Mouse (Mus musculus): ENCODE measurements around the gene Helz.

Helz gene

GRCm38 (mm10) chr11:107721057-107721456 lies 173.3 kb downstream of the Helz start:
- no peak for DNase-seq (ENCODE audit: low spot score in 2 of 2)

- no peak for DNase-seq (ENCODE audit: low spot score in 2 of 2)
These were observed 176.9 kb downstream of the Helz start for GRCm38 (mm10) chr11:107724603-107725002.

DNA sequence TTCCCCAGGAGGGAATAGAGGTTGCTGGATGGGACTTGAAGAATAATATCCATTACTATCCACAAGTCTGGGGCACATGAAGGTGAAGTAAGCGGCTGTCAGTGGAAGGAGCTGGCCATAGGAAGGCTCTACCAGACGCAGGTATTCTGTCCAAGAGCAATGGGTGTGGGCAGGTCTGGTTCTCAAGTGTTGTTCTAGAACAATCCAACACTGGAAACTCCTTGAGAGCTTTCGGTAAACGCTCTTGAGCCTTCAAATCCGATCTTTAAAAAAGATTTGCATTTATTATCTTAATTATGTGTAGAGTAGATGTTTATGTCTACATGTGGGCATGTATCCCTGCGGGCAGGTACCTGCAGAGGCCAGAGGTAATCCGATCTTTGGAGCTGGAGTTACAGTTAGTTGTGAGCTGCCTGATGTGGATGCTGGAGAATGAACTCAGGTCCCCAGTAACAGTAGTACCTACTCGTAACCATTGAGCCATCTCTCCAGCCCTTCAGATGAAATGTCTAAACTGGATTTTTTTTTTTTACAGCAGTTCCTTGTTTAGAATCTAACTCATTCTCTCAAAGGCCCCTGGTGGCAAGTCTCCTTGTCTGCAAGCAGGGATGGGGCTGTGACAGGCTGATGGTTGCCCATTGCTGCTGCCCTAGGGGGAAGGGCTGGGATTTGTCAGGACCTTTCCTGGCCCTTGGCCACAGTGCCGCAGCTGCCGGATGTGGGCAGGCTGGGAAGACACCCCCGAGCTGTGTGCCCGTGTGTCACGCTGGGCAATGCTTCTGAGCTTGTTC lies 180.5 kb downstream of the Helz start:
- DNase-seq (ENCODE audit: low spot score in 2 of 2): no peak

DNA sequence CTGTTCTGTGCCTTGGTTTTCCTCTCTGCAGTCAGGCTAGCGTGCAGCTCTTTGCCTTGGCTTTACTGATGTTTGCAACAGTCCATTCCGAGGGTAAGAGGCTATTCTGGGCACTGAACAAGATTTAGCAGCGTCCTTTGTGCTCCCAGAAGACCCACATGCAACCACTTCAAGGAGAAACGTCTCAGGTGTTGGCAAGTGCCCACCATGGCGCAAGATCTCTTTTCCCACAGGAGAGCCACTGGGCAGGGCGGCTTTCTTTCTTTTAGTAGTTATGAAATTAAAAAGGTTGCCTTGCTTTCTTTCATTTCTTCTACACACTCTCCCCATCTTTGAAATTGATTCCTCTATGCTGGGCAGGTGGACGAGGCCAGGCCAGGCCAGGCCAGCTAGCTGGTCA lies 181.4 kb downstream of the Helz start:
- no peak for DNase-seq (ENCODE audit: low spot score in 2 of 2)

DNA sequence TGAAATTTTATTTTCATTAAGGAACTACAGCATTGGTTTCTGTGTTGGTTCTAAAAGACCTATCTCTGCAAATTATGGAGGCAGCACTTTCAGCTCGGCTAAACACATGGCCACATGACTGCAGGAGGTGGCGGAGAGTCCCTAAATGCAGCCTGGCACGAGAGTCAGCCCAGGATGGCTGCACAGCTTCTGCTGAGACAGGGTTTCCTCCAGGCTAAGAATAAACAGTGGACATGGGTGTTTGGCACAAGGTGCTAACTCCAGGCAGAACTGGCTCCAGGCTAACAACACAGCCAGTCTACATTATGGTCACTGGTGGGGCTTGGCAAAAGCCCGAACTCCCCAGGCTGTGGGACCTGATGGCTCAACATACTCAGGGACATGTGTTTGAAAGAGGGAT lies 183.2 kb downstream of the Helz start:
- no peak for DNase-seq (ENCODE audit: low spot score in 2 of 2)

- DNase-seq (ENCODE audit: low spot score in 2 of 2): no peak
These were observed 183.8 kb downstream of the Helz start for GRCm38 (mm10) chr11:107731498-107731897.

DNA sequence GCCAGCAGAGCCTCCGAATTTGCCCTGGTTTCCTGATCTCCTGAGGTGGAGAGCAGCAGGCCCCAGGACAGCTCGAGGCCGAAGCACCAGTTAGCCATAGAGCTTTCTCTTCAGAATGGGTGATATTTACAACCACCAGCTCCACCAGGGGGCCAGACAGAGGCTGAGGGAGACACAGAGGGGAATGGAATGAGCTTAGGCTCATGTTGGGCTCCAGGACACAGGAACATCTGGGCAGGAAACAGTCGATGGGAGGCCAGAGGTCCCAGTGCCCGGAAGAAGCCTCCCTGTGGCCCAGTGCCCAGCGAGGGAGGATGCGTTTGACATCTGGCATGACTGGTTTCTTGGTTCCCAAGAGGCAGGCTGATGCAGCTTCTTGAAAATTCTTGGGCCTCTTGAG lies 186.4 kb downstream of the Helz start:
- DNase-seq (ENCODE audit: low spot score in 2 of 2): no peak

DNA sequence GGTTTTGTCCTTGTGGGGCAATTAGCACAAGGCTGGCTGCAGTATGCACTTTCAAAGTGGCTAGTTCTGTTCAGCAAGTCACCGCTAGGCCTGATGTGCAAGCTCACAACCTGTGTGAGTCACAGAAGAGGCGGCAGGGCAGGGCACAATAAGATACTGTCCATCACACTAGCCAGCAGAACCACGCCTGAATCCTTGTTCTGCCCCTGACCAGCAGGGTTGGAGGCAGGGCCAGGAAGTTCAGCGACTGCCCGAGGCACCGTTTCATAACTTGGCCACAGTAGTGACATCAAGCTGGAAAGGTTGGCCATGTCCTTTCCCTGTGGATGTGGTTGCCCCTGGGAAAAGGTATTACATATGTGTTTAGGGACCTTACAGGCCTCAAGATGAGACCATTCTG lies 190.2 kb downstream of the Helz start:
- no peak for DNase-seq (ENCODE audit: low spot score in 2 of 2)

GRCm38 (mm10) chr11:107738418-107739099 lies 190.8 kb downstream of the Helz start:
- no peak for DNase-seq (ENCODE audit: low spot score in 2 of 2)

GRCm38 (mm10) chr11:107743100-107743499 lies 195.4 kb downstream of the Helz start:
- no peak for DNase-seq (ENCODE audit: low spot score in 2 of 2)

Data from natural killer cell, adult 2 months (primary cell).